In the genomic region with DNA sequence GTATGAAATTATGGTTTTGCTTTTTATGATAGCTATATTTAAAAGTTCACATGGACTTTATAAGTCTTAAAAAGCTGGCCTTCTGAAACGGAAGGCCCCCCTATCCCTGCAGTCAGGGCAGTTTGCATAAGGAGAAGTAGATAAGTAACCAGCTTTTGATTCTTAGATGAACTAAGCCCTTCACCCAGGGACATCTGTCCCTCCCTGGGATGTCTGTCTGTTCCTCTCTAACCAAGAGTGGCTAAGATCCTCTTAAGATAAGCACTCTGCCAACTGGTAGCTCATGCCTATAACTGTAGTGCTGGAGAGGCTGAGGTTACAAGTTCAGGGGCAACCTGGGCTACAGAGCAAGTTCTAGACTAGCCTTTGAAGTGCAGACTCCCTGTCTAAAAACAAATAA, we compare ENCODE assay signal across 23 mouse cellular contexts. TPM values are rescaled to one million over a fixed set of nuclear protein-coding genes. Genes with fewer than 3 reads are reported as not detected.
"Had no signal": no experiment of that assay in that cellular context is flagged by ENCODE, and none has a peak within 500 bp of the region (broad histone marks: within the 10 kb centered on the region; RNA-seq: fewer than 3 reads in every experiment).

No protein-coding gene starts in this region.

- H3K27ac ChIP-seq: liver, embryonic 15.5 days; macrophage; midbrain, embryonic 10.5 days; midbrain, embryonic 12.5 days; neural tube, embryonic 13.5 days; neural tube, embryonic 15.5 days; stomach, embryonic 15.5 days; stomach, postnatal 0 days had no signal

- H3K36me3 ChIP-seq: liver, embryonic 15.5 days; midbrain, embryonic 10.5 days; midbrain, embryonic 12.5 days; neural tube, embryonic 13.5 days; neural tube, embryonic 15.5 days; stomach, embryonic 15.5 days had no signal

- H3K27me3 ChIP-seq: liver, embryonic 15.5 days; midbrain, embryonic 12.5 days; neural tube, embryonic 13.5 days; neural tube, embryonic 15.5 days; stomach, embryonic 15.5 days had no signal

- H3K9ac ChIP-seq: liver, embryonic 15.5 days; lung, embryonic 14.5 days; midbrain, embryonic 12.5 days; neural tube, embryonic 13.5 days; neural tube, embryonic 15.5 days; stomach, embryonic 15.5 days had no signal

- H3K4me1 ChIP-seq: liver, embryonic 15.5 days; midbrain, embryonic 10.5 days; midbrain, embryonic 12.5 days; neural tube, embryonic 13.5 days; neural tube, embryonic 15.5 days; stomach, embryonic 15.5 days had no signal

- ATAC-seq: midbrain, embryonic 16.5 days had no signal

- H3K9me3 ChIP-seq: liver, embryonic 15.5 days; midbrain, embryonic 10.5 days; midbrain, embryonic 12.5 days; neural tube, embryonic 13.5 days; neural tube, embryonic 15.5 days; stomach, embryonic 15.5 days had no signal

- H3K4me2 ChIP-seq: liver, embryonic 15.5 days; lung, embryonic 14.5 days; midbrain, embryonic 12.5 days; neural tube, embryonic 13.5 days; neural tube, embryonic 15.5 days; stomach, embryonic 15.5 days had no signal

- DNase-seq: lung, adult 18-20 months; lung, embryonic 14.5 days; lung, postnatal 10 days; lung, postnatal 36 days; midbrain, embryonic 14.5 days; retina, postnatal 1 day; right cerebral cortex, adult 18-20 months; right cerebral cortex, postnatal 14 days; thymus, adult 2 months; thymus, postnatal 25 days; thymus, postnatal 4 days had no signal

- H3K4me3 ChIP-seq: liver, embryonic 15.5 days; midbrain, embryonic 10.5 days; midbrain, embryonic 12.5 days; myocyte; neural tube, embryonic 13.5 days; neural tube, embryonic 15.5 days; stomach, embryonic 15.5 days had no signal

RNA-seq across cellular contexts. Expression of a gene that starts 25.4 kb away (rescaled TPM):
- total RNA-seq: megakaryocyte, adult 5-6 weeks; megakaryocyte-erythroid progenitor cell, adult 5-6 weeks had no signal
- polyA plus RNA-seq: macrophage had no signal
